Mouse (Mus musculus) brain, embryonic 18.5 days (tissue): Measurements from ENCODE around the gene Gatad1.
"Not testable (repeated sequence)": the region's sequence is repeated elsewhere in the genome, so short reads cannot be mapped to it uniquely, and the experiment has no call there.

ENCODE experiments used
- DNase-seq: peaks from one replicate; pipeline ENCODE4 v3.0.0-alpha.2; 2012; ENCODE audit warnings: low read depth, low spot score

Gatad1 gene

GRCm38 (mm10) chr5:3657085-3657484 is at the start of gene Gatad1:
TSS of gene Gatad1 (minus strand) at chr5:3657185.
- no peak for DNase-seq

DNA sequence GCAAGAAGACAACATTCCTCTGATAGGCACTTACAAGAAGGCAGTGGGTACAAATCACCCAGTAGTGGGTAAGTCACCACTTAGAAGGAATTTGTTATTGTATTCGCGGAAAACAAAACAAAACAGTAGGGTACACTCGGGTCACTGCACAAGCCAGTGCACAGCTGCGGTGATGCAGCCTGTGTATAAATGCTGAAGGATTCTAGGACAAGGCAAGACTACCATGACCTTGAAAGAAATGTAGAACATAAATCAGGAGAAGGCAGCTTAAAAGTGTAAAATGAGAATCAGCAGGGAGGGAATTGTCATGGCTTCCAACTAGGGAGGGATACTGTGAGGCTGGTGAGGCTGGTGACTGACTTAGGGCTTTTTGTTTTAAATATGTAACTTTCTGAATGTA is 45.2 kb upstream of the Gatad1 start:
- no peak for DNase-seq

DNA sequence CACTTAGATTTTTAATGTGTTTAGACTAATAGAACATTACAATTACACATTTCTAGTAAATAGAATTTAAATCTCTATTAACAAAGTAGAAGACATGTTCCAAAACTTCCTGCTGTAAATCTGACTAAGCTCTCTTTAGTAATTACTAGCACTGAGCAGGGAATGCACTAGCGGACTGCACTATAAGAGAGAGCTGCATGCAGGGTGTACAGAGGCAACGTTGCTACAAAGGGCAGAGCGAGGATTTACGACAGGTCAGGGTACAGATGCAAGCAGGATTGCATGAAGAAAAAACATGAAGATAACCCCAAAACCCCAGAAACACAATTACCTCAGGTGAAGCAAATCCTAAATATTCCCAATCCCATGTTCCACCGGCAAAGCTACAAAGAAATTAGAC is 43.0 kb upstream of the Gatad1 start:
- DNase-seq: no peak

GRCm38 (mm10) chr5:3696031-3696430 is 39.0 kb upstream of the Gatad1 start:
- DNase-seq: no peak

GRCm38 (mm10) chr5:3695191-3695590 is 38.2 kb upstream of the Gatad1 start:
- DNase-seq: no peak

DNA sequence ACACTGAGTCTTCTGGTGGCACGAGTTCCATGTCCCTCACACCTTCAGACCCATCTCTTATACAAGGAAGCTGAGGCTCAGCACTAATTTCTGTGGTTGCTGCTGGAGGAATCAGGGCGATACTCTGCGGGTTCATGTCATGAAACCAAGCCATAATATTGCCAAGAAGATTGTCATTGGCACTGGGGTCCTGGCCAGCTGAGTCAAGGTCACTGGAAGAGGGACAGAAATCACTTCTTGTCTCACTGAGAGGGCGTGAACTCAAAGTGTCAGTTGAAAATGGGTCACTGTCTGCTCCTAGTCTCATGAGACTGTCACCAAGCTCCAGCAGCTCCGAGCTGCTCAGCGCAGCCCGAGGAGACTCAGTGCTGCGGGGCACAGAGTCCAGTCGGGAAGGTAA is 36.0 kb upstream of the Gatad1 start:
- no peak for DNase-seq

DNA sequence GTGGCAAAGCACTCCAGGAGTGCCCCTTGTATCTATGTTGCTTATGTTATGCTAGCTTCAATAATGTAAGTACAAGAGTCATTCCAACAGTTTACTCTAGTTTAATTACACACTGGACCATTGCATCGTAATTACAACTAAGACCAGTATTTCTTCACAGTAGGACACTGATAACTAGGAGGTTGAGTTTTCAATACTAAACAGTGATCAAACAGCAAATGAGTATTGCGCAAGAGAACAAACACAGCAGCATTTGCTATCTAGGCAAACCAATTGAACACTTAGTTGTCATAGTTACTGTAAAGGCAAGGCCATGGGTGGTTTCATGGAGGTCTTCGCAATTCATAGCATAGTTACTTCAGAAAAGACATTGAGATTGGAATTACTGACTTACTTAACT is 34.3 kb upstream of the Gatad1 start:
- no peak for DNase-seq

DNA sequence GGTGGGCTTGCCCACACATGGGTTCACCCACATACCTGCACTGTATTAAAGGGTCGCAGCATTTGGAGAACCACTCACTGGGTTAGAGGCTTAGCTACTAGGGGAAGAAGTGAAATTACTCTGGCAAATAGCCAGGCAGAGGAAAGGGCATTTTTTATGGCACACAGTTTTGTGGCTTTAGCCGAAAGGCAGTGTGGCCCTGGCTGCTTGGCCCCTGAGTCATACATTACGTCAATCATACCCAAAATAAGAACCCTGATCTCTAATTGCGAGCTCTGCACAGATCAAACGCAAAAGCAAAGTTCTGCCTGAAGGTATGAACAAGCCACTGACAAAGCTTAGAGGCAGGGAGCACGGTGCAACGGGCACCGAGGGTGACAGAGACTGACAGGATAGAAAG is 31.3 kb upstream of the Gatad1 start:
- no peak for DNase-seq

- no peak for DNase-seq
These were observed 13.1 kb upstream of the Gatad1 start for GRCm38 (mm10) chr5:3669938-3670554.

GRCm38 (mm10) chr5:3666585-3666984 is 9.6 kb upstream of the Gatad1 start:
- no peak for DNase-seq

DNA sequence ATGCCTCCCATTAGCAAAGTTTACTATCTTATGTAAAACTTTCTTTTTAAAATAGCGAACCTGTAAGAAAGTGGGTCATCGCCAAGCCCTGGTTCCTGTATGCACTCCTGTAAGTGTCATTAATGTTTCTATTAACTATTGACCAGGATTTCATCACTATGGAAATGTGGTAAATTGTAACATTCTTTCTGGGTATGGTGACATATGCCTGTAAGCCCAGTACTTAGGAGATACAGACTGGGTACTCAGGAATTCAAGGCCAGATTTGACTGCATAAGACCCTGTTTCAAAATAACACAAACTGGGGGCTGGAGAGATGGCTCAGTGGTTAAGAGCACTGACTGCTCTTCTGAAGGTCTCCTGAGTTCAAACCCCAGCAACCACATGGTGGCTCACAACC is 8.2 kb upstream of the Gatad1 start:
- no peak for DNase-seq

- DNase-seq: no peak
These were observed 3.2 kb downstream of the Gatad1 start for GRCm38 (mm10) chr5:3653801-3654200.

- not testable (repeated sequence) for DNase-seq
These were observed 3.9 kb downstream of the Gatad1 start for GRCm38 (mm10) chr5:3652903-3653575.

GRCm38 (mm10) chr5:3651621-3652020 is 5.4 kb downstream of the Gatad1 start:
- DNase-seq: no peak

DNA sequence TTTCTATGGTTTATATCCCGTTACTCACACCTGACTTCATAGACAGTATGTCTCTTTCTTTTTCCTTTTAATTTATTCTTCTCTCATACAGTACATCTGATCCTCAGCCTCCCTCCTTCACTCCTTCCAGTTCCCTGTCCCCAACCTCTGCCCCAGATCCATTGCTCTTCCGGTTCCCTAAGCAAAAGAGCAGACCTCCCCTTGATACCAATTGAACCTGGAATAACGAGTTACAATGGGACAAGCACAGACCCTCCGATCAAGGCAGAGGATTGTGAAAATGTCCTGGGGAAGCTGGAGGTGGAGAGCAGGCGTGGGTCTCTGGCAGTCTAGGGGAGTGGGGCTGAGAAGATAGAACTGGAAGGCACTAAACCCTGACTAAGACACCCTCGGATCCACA is 6.1 kb downstream of the Gatad1 start, which contains the start of gene Tmbim7:
Tmbim7 (plus strand) TSS at position 301 of the 400 bp plus-strand sequence.
- DNase-seq: no peak

- no peak for DNase-seq
These were observed 8.2 kb downstream of the Gatad1 start for GRCm38 (mm10) chr5:3648849-3649210.

DNA sequence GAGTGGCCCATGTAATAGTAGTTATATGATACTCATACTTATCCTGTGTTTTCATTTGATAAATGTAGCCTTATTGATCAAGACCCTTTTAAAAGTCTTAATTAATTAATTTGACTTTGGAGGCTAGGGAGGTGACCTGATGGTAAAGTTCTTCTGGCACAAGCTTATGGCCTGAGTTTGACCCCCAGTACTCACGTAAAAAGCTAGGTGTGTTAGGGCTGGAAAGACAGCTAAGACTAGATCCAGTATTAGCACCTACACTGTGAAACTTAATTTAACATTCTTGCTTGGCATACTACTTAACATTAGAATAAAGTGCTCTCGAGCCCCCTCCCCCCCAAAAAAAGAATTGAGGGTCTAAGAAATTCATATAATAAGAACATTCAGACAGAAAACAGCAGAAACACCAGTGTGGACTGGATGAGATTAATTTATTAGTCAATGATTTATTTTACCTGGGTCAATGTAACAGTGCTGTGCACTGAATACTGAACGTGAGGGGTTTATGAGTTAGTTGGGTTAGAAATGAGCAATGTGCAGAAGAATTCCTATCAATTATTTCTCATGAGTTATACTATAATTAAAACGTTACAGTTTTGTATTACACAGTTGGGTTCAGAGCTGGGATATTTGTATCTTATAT is 8.7 kb downstream of the Gatad1 start:
- no peak for DNase-seq

DNA sequence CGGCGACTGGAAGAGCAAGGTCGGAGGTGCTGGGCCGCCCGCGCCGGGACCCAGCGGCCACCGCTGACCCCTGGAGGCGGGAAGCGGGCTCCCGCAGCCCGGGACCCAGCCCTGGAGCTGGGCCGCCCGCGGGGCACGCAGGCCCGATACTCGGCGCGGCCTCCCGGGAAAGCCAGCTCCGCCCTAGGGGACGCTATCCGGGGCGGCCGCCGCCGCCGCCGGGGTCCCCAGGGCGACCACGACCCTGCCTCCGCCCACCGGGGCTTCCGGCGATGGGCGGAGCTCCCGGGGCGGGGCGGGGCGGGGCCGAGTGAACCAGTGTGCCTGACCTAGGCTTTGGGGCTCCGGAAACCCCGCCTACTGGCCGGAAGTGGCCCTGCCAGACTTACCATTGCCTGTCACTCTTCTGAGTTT is 9.3 kb downstream of the Gatad1 start:
- peak; percentile 32 for DNase-seq

DNA sequence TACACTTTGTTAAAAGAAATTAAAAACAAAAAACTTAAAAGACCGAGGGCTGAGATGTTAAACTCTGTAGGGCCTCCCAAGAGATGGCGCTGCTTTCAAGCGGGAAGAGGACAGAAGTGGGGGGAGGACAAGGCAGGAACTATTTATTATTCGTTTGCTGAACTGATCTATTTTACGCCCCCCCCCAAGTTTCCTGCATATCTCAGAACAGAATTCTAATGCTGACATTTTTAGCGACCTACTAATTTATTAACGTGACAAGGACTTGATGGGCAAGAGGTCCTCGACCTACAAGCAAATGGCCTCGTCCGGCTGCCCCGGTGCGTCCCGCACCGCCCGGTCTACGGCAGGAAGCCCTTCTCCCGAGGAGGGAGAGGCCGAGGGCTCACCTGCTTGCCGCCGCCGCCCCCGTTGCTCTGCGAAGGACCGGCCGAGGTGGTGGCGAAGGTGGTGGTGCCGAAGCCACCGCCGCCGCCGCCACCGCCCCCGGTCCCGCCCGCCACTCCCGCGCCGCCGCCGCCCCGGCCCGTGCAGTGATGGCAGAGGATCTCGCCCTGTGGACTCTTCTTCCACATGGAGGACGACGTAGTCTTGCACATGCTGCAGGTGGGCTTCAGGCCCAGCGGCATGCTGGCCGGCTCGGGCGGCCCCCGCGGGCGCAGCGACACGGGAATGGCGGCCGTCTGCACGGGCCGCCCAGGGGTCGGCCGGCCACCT is 9.8 kb downstream of the Gatad1 start:
- peak; percentile 32 for DNase-seq

DNA sequence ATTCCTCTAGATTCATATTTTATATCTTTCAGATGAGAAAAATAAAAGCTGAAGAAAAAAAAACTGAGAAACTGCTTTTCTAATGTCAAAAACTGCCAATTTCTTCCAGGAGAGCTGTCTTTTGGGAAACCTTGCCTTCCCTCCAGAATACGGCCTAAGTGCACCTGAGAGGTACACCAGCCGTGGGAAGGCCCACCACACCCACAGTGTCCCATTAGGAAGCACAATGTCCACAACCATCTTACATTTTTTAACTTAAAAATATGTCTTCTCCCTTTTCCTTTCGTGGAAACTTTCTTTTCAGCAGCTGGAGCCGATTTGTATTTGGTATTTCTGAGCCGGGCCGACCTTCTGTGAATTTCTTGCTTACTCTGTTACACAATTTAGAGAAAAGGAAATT is 10.4 kb downstream of the Gatad1 start:
- DNase-seq: no peak

GRCm38 (mm10) chr5:3645326-3645725 is 11.7 kb downstream of the Gatad1 start:
- DNase-seq: no peak

- no peak for DNase-seq
These were observed 12.4 kb downstream of the Gatad1 start for GRCm38 (mm10) chr5:3644621-3645020.
